Mouse (Mus musculus) testis, adult 2 months (tissue): Measurements from ENCODE around the gene BC005624. TPM values are rescaled to one million over a fixed set of nuclear protein-coding genes. Genes with fewer than 3 reads are reported as not detected.

Source experiments
- H3K27ac ChIP-seq: fragments of 200-500 bp; 2 replicates; pipeline ENCODE4 v1.5.1; 2012; ENCODE audit warnings: low read depth, low read length; ENCODE audit not compliant: control insufficient read depth, insufficient read depth
- H3K27me3 ChIP-seq: fragments of 200-500 bp; 2 replicates; pipeline ENCODE4 v1.6.1; 2012; ENCODE audit warnings: mild to moderate bottlenecking, low read length, moderate library complexity; ENCODE audit not compliant: control insufficient read depth, insufficient read depth
- H3K36me3 ChIP-seq: fragments of 200-500 bp; 2 replicates; pipeline ENCODE4 v1.6.1; 2012; ENCODE audit warnings: mild to moderate bottlenecking, low read length; ENCODE audit not compliant: control insufficient read depth, insufficient read depth
- H3K4me1 ChIP-seq: fragments of 200-500 bp; 2 replicates; pipeline ENCODE4 v1.6.1; 2012; ENCODE audit warnings: low read length; ENCODE audit not compliant: control insufficient read depth, insufficient read depth
- H3K4me3 ChIP-seq: fragments of 200-500 bp; 2 replicates; pipeline ENCODE4 v1.5.1; 2012; ENCODE audit warnings: low read depth, mild to moderate bottlenecking, low read length, moderate library complexity, mixed read lengths; ENCODE audit not compliant: control insufficient read depth
- CTCF ChIP-seq: fragments of 200-500 bp; IDR thresholded peaks from 2 replicates; pipeline ENCODE4 v1.5.1; 2012; ENCODE audit warnings: low read depth, mild to moderate bottlenecking, inconsistent platforms, low read length, moderate library complexity; ENCODE audit not compliant: control insufficient read depth, insufficient read depth, insufficient replicate concordance
- POLR2A ChIP-seq: fragments of 200-500 bp; IDR thresholded peaks from 2 replicates; pipeline ENCODE4 v1.6.1; 2012; ENCODE audit warnings: low read depth, mild to moderate bottlenecking, inconsistent platforms, low read length, moderate library complexity; ENCODE audit not compliant: control insufficient read depth
- polyA plus RNA-seq: library from polyadenylated mRNA; depleted of rRNA; stranded (reverse); fragments of >200 nt; gene quantifications from 2 replicates; pipeline ENCODE4 v1.2.3, GENCODE M21; 2012

BC005624 gene
- polyA plus RNA-seq, 1 experiment, result 23.7 TPM

GRCm38 (mm10) chr2:30967352-30968327 is 14.4 kb downstream of the BC005624 start, which contains the start of gene Tor1a:
Tor1a (minus strand) TSS chr2:30967933.
- Histone ChIP-seq H3K27ac (peak within 1 kb of the TSS; percentile 78), H3K27me3 (no peaks in the 10 kb centered on the region), H3K36me3 (peaks cover 3% of the 10 kb centered on the region; the same call in 1 of the 2 replicates), H3K4me1 (peaks cover 7% of the 10 kb centered on the region), H3K4me3 (peak within 1 kb of the TSS; percentile 98)
- TF ChIP-seq POLR2A, result peak; percentile 82
- no peak for TF ChIP-seq CTCF

GRCm38 (mm10) chr2:30966826-30967225 is 15.2 kb downstream of the BC005624 start:
- peaks cover 3% of the 10 kb centered on the region; the same call in 1 of the 2 replicates for H3K36me3 ChIP-seq
- peaks cover 7% of the 10 kb centered on the region for H3K4me1 ChIP-seq
- H3K4me3 ChIP-seq, result peak overlapping the region; percentile 98
- H3K27me3 ChIP-seq, result no peaks in the 10 kb centered on the region
- TF ChIP-seq CTCF (no peak), POLR2A (no peak)
- no peak overlapping the region for H3K27ac ChIP-seq

- no peaks in the 10 kb centered on the region for H3K27me3 ChIP-seq
- TF ChIP-seq CTCF, result no peak
- TF ChIP-seq POLR2A, result no peak
- H3K4me1 ChIP-seq, result peaks cover 7% of the 10 kb centered on the region
- peaks cover 5% of the 10 kb centered on the region; the same call in 1 of the 2 replicates for H3K36me3 ChIP-seq
- no peak overlapping the region for H3K27ac ChIP-seq
- H3K4me3 ChIP-seq, result no peak overlapping the region
These were observed 16.4 kb downstream of the BC005624 start for GRCm38 (mm10) chr2:30965627-30966026.

- no peaks in the 10 kb centered on the region for H3K27me3 ChIP-seq
- H3K4me3 ChIP-seq, result no peak overlapping the region
- no peak overlapping the region for H3K27ac ChIP-seq
- peaks cover 6% of the 10 kb centered on the region; the same call in 1 of the 2 replicates for H3K36me3 ChIP-seq
- peaks cover 7% of the 10 kb centered on the region for H3K4me1 ChIP-seq
- TF ChIP-seq CTCF (no peak), POLR2A (no peak)
These were observed 19.3 kb downstream of the BC005624 start for GRCm38 (mm10) chr2:30962570-30963254.

GRCm38 (mm10) chr2:30959856-30960255 is 22.1 kb downstream of the BC005624 start:
- peaks cover 5% of the 10 kb centered on the region for H3K36me3 ChIP-seq
- no peaks in the 10 kb centered on the region for H3K27me3 ChIP-seq
- no peaks in the 10 kb centered on the region for H3K4me1 ChIP-seq
- no peak overlapping the region for H3K4me3 ChIP-seq
- no peak overlapping the region for H3K27ac ChIP-seq
- TF ChIP-seq CTCF, result no peak
- no peak for TF ChIP-seq POLR2A

GRCm38 (mm10) chr2:30958726-30959125 is 23.3 kb downstream of the BC005624 start:
- Histone ChIP-seq H3K4me1 (peaks cover 1% of the 10 kb centered on the region; the same call in 1 of the 2 replicates), H3K36me3 (peaks cover 5% of the 10 kb centered on the region), H3K4me3 (no peak overlapping the region), H3K27me3 (no peaks in the 10 kb centered on the region), H3K27ac (no peak overlapping the region)
- TF ChIP-seq CTCF (no peak), POLR2A (no peak)

GRCm38 (mm10) chr2:30957511-30957910 is 24.5 kb downstream of the BC005624 start:
- Histone ChIP-seq H3K27me3 (no peaks in the 10 kb centered on the region), H3K4me3 (no peak overlapping the region), H3K36me3 (peaks cover 4% of the 10 kb centered on the region), H3K27ac (no peak overlapping the region), H3K4me1 (peaks cover 6% of the 10 kb centered on the region)
- no peak for TF ChIP-seq CTCF
- TF ChIP-seq POLR2A, result no peak
